Mouse (Mus musculus): Measurements from ENCODE around the gene Tprn.

DNA sequence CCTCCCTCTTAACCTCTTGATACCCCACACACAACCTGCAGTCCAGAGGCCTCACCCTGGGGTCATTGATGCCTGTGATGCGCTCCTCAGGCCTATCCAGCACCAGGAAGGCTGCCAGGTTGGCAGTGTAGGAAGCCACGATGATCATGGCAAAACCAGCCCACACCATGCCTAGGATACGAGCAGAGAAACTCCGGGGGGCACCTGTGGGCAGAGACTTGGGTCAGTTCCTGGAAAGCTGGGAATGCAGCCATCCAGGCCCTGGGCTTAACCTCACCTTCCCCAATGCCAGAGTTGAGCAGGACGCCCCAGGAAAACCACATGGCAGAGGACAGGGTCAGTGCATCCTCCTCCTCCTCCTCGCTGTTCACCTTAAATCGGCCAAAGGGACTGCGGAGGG is 34.7 kb downstream of the Tprn start:
- no peak for TF ChIP-seq CTCF (IDR thresholded peaks at IDR 0.05; ENCODE audit: low read depth)
- TF ChIP-seq EP300 (IDR thresholded peaks at IDR 0.05; ENCODE audit: low read depth): no peak

Measured in liver, embryonic 14.5 days (tissue).